Mouse (Mus musculus) CH12.LX (cell line): ENCODE data around the gene Hcrt. TPM values are rescaled to one million over a fixed set of nuclear protein-coding genes. Genes with fewer than 3 reads are reported as not detected.

Experiments used
- DNase-seq: peaks from one replicate; pipeline ENCODE4 v3.0.0-alpha.2; 2013; ENCODE audit errors: extremely low read depth
- H3K27ac ChIP-seq: 2 replicates; pipeline ENCODE4 v1.5.1; 2012; ENCODE audit warnings: low read depth, mild to moderate bottlenecking, control low read depth, moderate library complexity; ENCODE audit not compliant: insufficient read depth
- H3K27me3 ChIP-seq: replicated peaks from 2 replicates; pipeline ENCODE3; 2012; ENCODE audit warnings: inconsistent platforms
- H3K36me3 ChIP-seq, 2 experiments: replicated peaks in 1 of 2; 2 replicates each; pipeline versions ENCODE3 to v1.6.1; 2012; ENCODE audit warnings: inconsistent platforms in 1 of 2, low read length in 1 of 2, mild to moderate bottlenecking in 1 of 2, mixed read lengths in 1 of 2, moderate library complexity in 1 of 2; ENCODE audit not compliant: control insufficient read depth in 1 of 2, insufficient read depth in 1 of 2
- H3K4me1 ChIP-seq, 2 experiments: 2 replicates each; pipeline ENCODE4 v1.6.1; 2012; ENCODE audit warnings: inconsistent platforms in 1 of 2, moderate library complexity in 1 of 2; ENCODE audit not compliant: insufficient read depth in 2 of 2, control insufficient read depth in 1 of 2
- H3K4me2 ChIP-seq: 2 replicates; pipeline ENCODE4 v1.6.1; 2012; ENCODE audit warnings: low read depth, mild to moderate bottlenecking, control low read depth; ENCODE audit not compliant: poor library complexity, insufficient read depth, severe bottlenecking
- H3K4me3 ChIP-seq, 3 experiments: fragments of 150-350 bp in 1 of 3; sonication (generic) in 1 of 3; replicated peaks in 1 of 3; 2 replicates each; pipeline versions ENCODE3 to v1.5.1; 2011 to 2012; ENCODE audit warnings: low read depth in 2 of 3, low read length in 2 of 3, mild to moderate bottlenecking in 2 of 3, moderate library complexity in 2 of 3, control low read depth in 1 of 3, improper control_type of control experiment in 1 of 3, inconsistent platforms in 1 of 3, mixed read lengths in 1 of 3; ENCODE audit not compliant: poor library complexity in 1 of 3
- H3K79me2 ChIP-seq: replicated peaks from 2 replicates; pipeline ENCODE4 v1.6.1; 2012; ENCODE audit warnings: mild to moderate bottlenecking, moderate library complexity; ENCODE audit not compliant: control insufficient read depth, poor library complexity, insufficient read depth, severe bottlenecking; ENCODE audit errors: extremely low read depth
- H3K9ac ChIP-seq: 2 replicates; pipeline ENCODE4 v1.6.1; 2012; ENCODE audit warnings: low read depth, mild to moderate bottlenecking, control low read depth, moderate library complexity; ENCODE audit not compliant: insufficient read depth
- H3K9me3 ChIP-seq: replicated peaks from 2 replicates; pipeline ENCODE3; 2012; ENCODE audit warnings: low read length, inconsistent platforms, mixed read lengths
- CHD1 ChIP-seq: IDR thresholded peaks from 2 replicates; pipeline ENCODE4 v1.6.1; 2012; ENCODE audit warnings: low read depth, low read length, improper control_type of control experiment, inconsistent platforms
- CTCF ChIP-seq, 2 experiments: IDR thresholded peaks in 1 of 2; conservative IDR thresholded peaks in 1 of 2; 2 replicates each; pipeline ENCODE4 v1.5.1; 2011 to 2012; ENCODE audit warnings: low read depth in 2 of 2, low read length in 2 of 2, improper control_type of control experiment in 1 of 2, inconsistent platforms in 1 of 2, mild to moderate bottlenecking in 1 of 2, moderate library complexity in 1 of 2
- E2F4 ChIP-seq: IDR thresholded peaks from 2 replicates; pipeline ENCODE4 v1.6.1; 2011; ENCODE audit warnings: low read depth, low read length, improper control_type of control experiment; ENCODE audit not compliant: insufficient replicate concordance
- EP300 ChIP-seq: IDR thresholded peaks from 2 replicates; pipeline ENCODE4 v1.6.1; 2011; ENCODE audit warnings: low read length, improper control_type of control experiment
- ETS1 ChIP-seq: conservative IDR thresholded peaks from 2 replicates; pipeline ENCODE4 v1.6.1; 2012; ENCODE audit warnings: low read depth, mild to moderate bottlenecking, inconsistent platforms, low read length, improper control_type of control experiment, moderate library complexity
- IRF4 ChIP-seq: IDR thresholded peaks from 2 replicates; pipeline ENCODE4 v1.6.1; 2014; ENCODE audit warnings: low read depth, mild to moderate bottlenecking, inconsistent platforms, low read length, improper control_type of control experiment
- JUND ChIP-seq: conservative IDR thresholded peaks from 2 replicates; pipeline ENCODE4 v1.6.1; 2011; ENCODE audit warnings: low read depth, low read length, improper control_type of control experiment
- KAT2A ChIP-seq: IDR thresholded peaks from 2 replicates; pipeline ENCODE4 v1.6.1; 2012; ENCODE audit warnings: low read length, improper control_type of control experiment, inconsistent platforms; ENCODE audit not compliant: insufficient replicate concordance
- MAFK ChIP-seq: IDR thresholded peaks from 2 replicates; pipeline ENCODE4 v1.6.1; 2011; ENCODE audit warnings: low read length, improper control_type of control experiment; ENCODE audit not compliant: insufficient replicate concordance
- MAZ ChIP-seq: IDR thresholded peaks from 2 replicates; pipeline ENCODE4 v1.6.1; 2012; ENCODE audit warnings: low read depth, mild to moderate bottlenecking, inconsistent platforms, low read length, improper control_type of control experiment, moderate library complexity
- MEF2A ChIP-seq: IDR thresholded peaks from 2 replicates; pipeline ENCODE4 v1.6.1; 2014; ENCODE audit warnings: low read depth, mild to moderate bottlenecking, inconsistent platforms, low read length, improper control_type of control experiment, borderline replicate concordance
- MYC ChIP-seq: IDR thresholded peaks from 2 replicates; pipeline ENCODE4 v1.6.1; 2011; ENCODE audit warnings: low read depth, mild to moderate bottlenecking, improper control_type of control experiment, low read length
- NELFE ChIP-seq: IDR thresholded peaks from 2 replicates; pipeline ENCODE4 v1.6.1; 2011; ENCODE audit warnings: low read depth, low read length, improper control_type of control experiment
- PAX5 ChIP-seq: IDR thresholded peaks from 2 replicates; pipeline ENCODE4 v1.6.1; 2012; ENCODE audit warnings: low read length, inconsistent platforms, mixed read lengths
- POLR2AphosphoS2 ChIP-seq: IDR thresholded peaks from 2 replicates; pipeline ENCODE4 v1.6.1; 2011; ENCODE audit warnings: low read depth, low read length, improper control_type of control experiment
- SMC3 ChIP-seq: IDR thresholded peaks from 2 replicates; pipeline ENCODE4 v1.6.1; 2011; ENCODE audit warnings: low read depth, low read length, improper control_type of control experiment
- TBP ChIP-seq: conservative IDR thresholded peaks from 2 replicates; pipeline ENCODE4 v1.6.1; 2011; ENCODE audit warnings: low read depth, low read length, improper control_type of control experiment
- TCF12 ChIP-seq: IDR thresholded peaks from 2 replicates; pipeline ENCODE4 v1.6.1; 2014; ENCODE audit warnings: low read depth, mild to moderate bottlenecking, inconsistent platforms, low read length, improper control_type of control experiment
- UBTF ChIP-seq: IDR thresholded peaks from 2 replicates; pipeline ENCODE4 v1.6.1; 2012; ENCODE audit warnings: low read depth, mild to moderate bottlenecking, inconsistent platforms, low read length, improper control_type of control experiment, moderate library complexity
- ZKSCAN1 ChIP-seq: IDR thresholded peaks from 2 replicates; pipeline ENCODE4 v1.6.1; 2012; ENCODE audit warnings: low read depth, inconsistent platforms, low read length, improper control_type of control experiment, borderline replicate concordance
- dilution Hi-C: fragments of 300-500 bp; cut with MboI; formaldehyde crosslinking; loops from 2 replicates; pipeline ENCODE4 v1.14.3; 2020; ENCODE audit warnings: low sequenced_read_pairs; ENCODE audit not compliant: extremely low pct_unique_long_range_greater_than_20kb, extremely low pct_ligation_motif_present
- in situ Hi-C: fragments of 300-500 bp; cut with MboI; formaldehyde crosslinking; loops from 3 replicates; pipeline ENCODE4 v1.14.3; 2019; ENCODE audit warnings: low sequenced_read_pairs, low pct_ligation_motif_present, low pct_unique_long_range_greater_than_20kb, mixed read lengths
- polyA plus RNA-seq: library from polyadenylated mRNA; unstranded; fragments of >175 nt; gene quantifications from 2 replicates; pipeline ENCODE4 v1.2.1, GENCODE M21; 2012; ENCODE audit warnings: low read depth; ENCODE audit not compliant: insufficient read length
- total RNA-seq, 2 experiments: library from RNA; depleted of rRNA; stranded (reverse); fragments of 300-350 nt in 1 of 2; fragments of >200 nt in 1 of 2; gene quantifications; 2 replicates each; pipeline ENCODE4 v1.2.3; 2012 to 2014

Hcrt gene
- total and polyA plus RNA-seq, 3 experiments = not detected

- Histone ChIP-seq H3K79me2 (no peaks in the 10 kb centered on the region), H3K9me3 (peaks cover 2% of the 10 kb centered on the region), H3K4me1 (peaks cover 26 to 50% of the 10 kb centered on the region in 2 experiments), H3K9ac (no peak overlapping the region), H3K27ac (no peak overlapping the region), H3K4me2 (no peak overlapping the region), H3K36me3 (peaks cover 21 to 51% of the 10 kb centered on the region in 2 experiments), H3K27me3 (no peaks in the 10 kb centered on the region), H3K4me3 (no peak overlapping the region)
- TF ChIP-seq UBTF (no peak), TBP (no peak), ETS1 (no peak), NELFE (no peak), EP300 (no peak), MAZ (no peak), CHD1 (no peak), E2F4 (no peak), CTCF (conservative IDR thresholded peaks at IDR 0.05 in 1 of 2, IDR thresholded peaks at IDR 0.05 in 1 of 2; ENCODE audit: low read depth in 2 of 2, low read length in 2 of 2) (no peak), MEF2A (no peak), PAX5 (no peak), ZKSCAN1 (no peak), IRF4 (no peak)
- DNase-seq = no peak
- dilution Hi-C loops = no loop called here
- in situ Hi-C loops = no loop called here
Observed at GRCm38 (mm10) chr11:100756476-100756875, 6.3 kb downstream of the Hcrt start.

GRCm38 (mm10) chr11:100754693-100755057 lies 8.1 kb downstream of the Hcrt start:
- H3K9me3 ChIP-seq = peaks cover 3% of the 10 kb centered on the region
- no peak for DNase-seq
- H3K79me2 ChIP-seq = no peaks in the 10 kb centered on the region
- H3K36me3 ChIP-seq = peaks cover 26 to 66% of the 10 kb centered on the region in 2 experiments
- no peak overlapping the region for H3K4me2 ChIP-seq
- H3K4me3 ChIP-seq = no peak overlapping the region
- H3K4me1 ChIP-seq = peaks cover 21 to 35% of the 10 kb centered on the region in 2 experiments
- TF ChIP-seq TCF12 (no peak), MAFK (no peak), KAT2A (no peak), MYC (no peak), CHD1 (no peak), POLR2AphosphoS2 (no peak), MAZ (no peak), SMC3 (no peak), JUND (no peak), IRF4 (no peak), TBP (no peak)
- no peak overlapping the region for H3K27ac ChIP-seq
- H3K27me3 ChIP-seq = no peaks in the 10 kb centered on the region
- no peak overlapping the region for H3K9ac ChIP-seq
- dilution Hi-C loops = no loop called here
- in situ Hi-C loops = no loop called here
